Mouse (Mus musculus) midbrain, embryonic 16.5 days (tissue): ENCODE measurements at regions not wholly inside any gene's neighbourhood (a gene's known extent, or its start where the extent isn't known, plus 50 kb on each side); places are given as distances from the start of the nearest gene placed in this dataset.

Experiments used
- ATAC-seq: fragments of 200-750 bp; cut with Nextera tagmentation; 2 replicates; pipeline ENCODE4 v1.8.0; 2017; ENCODE audit warnings: moderate TSS enrichment
- H3K27ac ChIP-seq: fragments of 300-500 bp; sonication (generic); 2 replicates; pipeline ENCODE4 v1.5.1; 2014; ENCODE audit warnings: mild to moderate bottlenecking, low read length, mixed read lengths
- H3K27me3 ChIP-seq: fragments of 300-500 bp; sonication (generic); 2 replicates; pipeline ENCODE4 v1.6.1; 2014; ENCODE audit warnings: low read depth, low read length, mixed read lengths; ENCODE audit not compliant: control insufficient read depth, insufficient read depth
- H3K36me3 ChIP-seq: fragments of 300-500 bp; sonication (generic); 2 replicates; pipeline ENCODE4 v1.6.1; 2014; ENCODE audit warnings: mild to moderate bottlenecking, low read length, moderate library complexity, mixed read lengths; ENCODE audit not compliant: control insufficient read depth, insufficient read depth
- H3K4me1 ChIP-seq: fragments of 300-500 bp; sonication (generic); 2 replicates; pipeline ENCODE4 v1.6.1; 2014; ENCODE audit warnings: mild to moderate bottlenecking, low read length, mixed read lengths; ENCODE audit not compliant: control insufficient read depth, insufficient read depth
- H3K4me2 ChIP-seq: fragments of 300-500 bp; sonication (generic); 2 replicates; pipeline ENCODE4 v1.6.1; 2014; ENCODE audit warnings: mild to moderate bottlenecking, low read length, mixed read lengths
- H3K4me3 ChIP-seq: fragments of 300-500 bp; sonication (generic); 2 replicates; pipeline ENCODE4 v1.5.1; 2014; ENCODE audit warnings: low read depth, mild to moderate bottlenecking, low read length, moderate library complexity, mixed read lengths
- H3K9ac ChIP-seq: fragments of 300-500 bp; sonication (generic); 2 replicates; pipeline ENCODE4 v1.6.1; 2014; ENCODE audit warnings: low read depth, low read length, mixed read lengths
- H3K9me3 ChIP-seq: fragments of 300-500 bp; sonication (generic); replicated peaks from 2 replicates; pipeline ENCODE4 v1.6.1; 2014; ENCODE audit warnings: mild to moderate bottlenecking, low read length, mixed read lengths; ENCODE audit not compliant: control insufficient read depth, poor library complexity, severe bottlenecking
- WGBS: fragments of 180-500 bp; shearing (Covaris S2); extraction: QIAGEN DNeasy Blood & Tissue Kit; methylation state at CpG from one replicate; pipeline ENCODE4 v1.1.7; 2014; 5-methylcytosine and 5-hydroxymethylcytosine counted together

DNA sequence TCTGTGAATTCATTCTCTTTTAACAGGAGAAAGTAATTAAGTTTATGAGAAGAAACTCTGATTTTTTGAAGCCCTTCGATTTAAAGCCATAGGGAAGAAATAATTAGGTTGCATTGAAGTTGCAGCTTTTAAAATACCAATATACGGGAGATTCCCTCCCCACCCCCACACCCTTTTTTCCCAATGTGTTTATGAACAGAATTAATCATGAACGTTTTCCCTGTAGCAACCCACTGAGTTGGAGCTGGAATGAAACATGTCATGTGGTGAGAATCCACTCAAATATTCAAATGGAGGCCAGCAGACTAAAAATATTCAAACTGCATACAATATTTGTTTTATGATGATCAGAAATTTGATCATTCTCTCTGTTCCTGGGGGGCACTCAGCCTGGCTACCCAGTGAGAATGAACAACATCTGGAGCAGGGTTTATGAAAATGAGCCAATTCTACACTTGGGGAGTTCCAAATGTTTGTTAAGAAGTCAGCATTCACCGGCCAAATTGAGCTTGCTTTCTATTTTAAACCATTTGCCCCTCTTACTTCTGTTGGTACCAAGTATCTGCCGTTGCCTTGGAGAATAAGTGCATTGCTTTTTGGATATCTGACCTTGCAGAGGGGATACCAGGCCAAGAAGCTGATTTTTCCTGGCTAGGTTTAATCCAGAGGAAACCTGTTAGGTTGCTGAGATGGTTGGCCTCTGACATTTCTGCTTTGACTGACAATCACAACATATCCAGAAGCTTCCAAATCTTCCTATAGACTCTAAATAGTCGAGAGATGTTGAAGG lies 127.8 kb upstream of the Arhgap20 start:
- H3K27me3 ChIP-seq, result no peaks in the 10 kb centered on the region
- no peaks in the 10 kb centered on the region for H3K36me3 ChIP-seq
- H3K4me2 ChIP-seq, result no peak overlapping the region
- no peaks in the 10 kb centered on the region for H3K9me3 ChIP-seq
- WGBS, result 39% methylated on average over 6 of the region's 6 CpGs
- H3K27ac ChIP-seq, result peak overlapping the region; percentile 6; the same call in 1 of the 2 replicates
- peak; percentile 66; the same call in 1 of the 2 replicates for ATAC-seq
- H3K4me3 ChIP-seq, result no peak overlapping the region
- peaks cover 11% of the 10 kb centered on the region for H3K4me1 ChIP-seq
- H3K9ac ChIP-seq, result no peak overlapping the region

DNA sequence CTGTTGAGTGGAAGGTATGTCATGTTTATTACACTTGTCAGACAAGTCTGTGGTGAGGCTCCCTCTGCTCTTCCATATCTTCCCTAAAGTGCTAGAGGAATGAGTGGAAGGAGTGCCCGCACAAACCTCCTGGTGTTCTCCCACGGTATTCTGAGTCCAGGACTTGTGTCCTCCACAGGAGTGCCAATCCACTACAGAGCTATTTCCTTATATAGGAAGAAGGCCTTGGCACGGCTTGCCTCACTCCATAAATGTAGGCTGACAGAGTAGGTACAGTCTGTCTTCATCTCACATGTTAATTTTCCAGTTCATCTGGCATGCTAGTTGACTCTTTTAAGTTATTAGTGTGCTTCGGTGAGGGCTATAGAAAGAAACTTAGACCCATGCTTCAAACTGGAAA lies 123.4 kb upstream of the Arhgap20 start:
- WGBS, result 80% methylated on average over 4 of the region's 4 CpGs
- Histone ChIP-seq H3K9ac (no peak overlapping the region), H3K27ac (no peak overlapping the region)

DNA sequence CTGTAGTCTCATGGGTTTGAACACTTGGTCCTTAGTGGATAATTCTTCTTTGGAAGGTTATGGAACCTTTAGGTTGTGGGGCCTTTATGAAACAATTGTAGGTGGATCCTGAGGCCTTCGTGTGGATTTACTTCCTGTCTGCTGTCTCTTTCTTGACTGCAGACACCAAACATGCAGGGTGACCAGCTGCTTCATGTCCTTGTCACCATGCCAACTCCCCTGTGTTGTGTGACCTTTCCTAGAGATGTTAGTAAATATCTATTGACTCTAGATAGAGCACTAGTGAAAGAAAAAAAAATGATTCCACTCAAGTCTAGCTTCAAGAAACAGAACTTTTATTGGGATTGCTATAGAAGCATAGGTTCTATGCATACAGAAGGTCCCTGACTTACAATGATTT lies 119.7 kb upstream of the Arhgap20 start:
- no peaks in the 10 kb centered on the region for H3K36me3 ChIP-seq
- H3K27ac ChIP-seq, result no peak overlapping the region
- no peak for ATAC-seq
- no peak overlapping the region for H3K4me3 ChIP-seq
- H3K4me1 ChIP-seq, result no peaks in the 10 kb centered on the region
- H3K4me2 ChIP-seq, result no peak overlapping the region
- no peak overlapping the region for H3K9ac ChIP-seq
- H3K27me3 ChIP-seq, result no peaks in the 10 kb centered on the region
- H3K9me3 ChIP-seq, result no peaks in the 10 kb centered on the region
- WGBS, result 67% methylated on average over 1 of the region's 1 CpGs

More for the DNA sequence above, 123.4 kb upstream of the Arhgap20 start:
- peaks cover 6% of the 10 kb centered on the region for H3K4me1 ChIP-seq
- H3K9me3 ChIP-seq, result no peaks in the 10 kb centered on the region
- ATAC-seq, result no peak
- H3K4me3 ChIP-seq, result no peak overlapping the region
- H3K36me3 ChIP-seq, result no peaks in the 10 kb centered on the region
- H3K4me2 ChIP-seq, result no peak overlapping the region
- H3K27me3 ChIP-seq, result no peaks in the 10 kb centered on the region

DNA sequence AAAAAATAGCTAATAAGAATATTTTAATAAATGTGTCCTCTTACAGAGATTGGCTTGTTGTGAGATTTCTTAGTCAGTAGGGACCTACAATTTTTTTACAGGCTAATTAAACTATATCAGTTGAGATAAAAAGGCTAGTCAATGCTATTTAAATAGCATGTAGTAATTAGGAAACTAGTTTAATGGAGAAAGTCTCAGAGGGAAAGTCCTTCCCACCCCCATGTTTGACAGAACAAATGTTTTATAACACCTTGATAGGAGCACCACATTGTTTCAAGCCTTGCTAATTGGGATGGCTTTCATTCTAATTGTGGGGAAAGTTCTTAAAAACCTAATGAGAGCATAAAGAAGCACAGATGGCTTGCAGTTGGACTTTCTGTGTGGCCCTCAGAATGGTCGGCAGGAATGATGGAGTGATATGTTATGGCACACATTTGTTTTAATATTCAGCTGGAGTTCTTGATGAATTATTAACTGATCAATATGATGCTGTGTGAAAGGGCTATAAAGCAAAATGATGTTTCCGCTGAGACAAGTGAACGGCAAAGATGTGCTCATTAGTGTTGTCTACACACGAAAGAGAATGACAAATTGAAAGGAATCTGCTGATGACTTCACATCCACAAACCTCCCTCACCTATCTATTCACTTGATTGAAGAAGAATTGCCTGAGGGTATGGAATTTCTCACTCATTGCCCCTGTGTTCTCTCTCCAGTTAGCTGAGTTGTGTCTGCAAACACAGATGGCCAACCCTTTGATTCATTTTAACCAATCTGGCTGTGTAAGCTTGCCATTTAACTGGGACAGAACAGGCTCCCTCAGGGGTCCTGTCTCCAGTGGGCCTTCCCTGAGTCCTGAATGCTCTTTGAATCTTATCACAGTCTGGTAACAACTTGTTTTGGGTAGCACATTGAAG lies 111.5 kb upstream of the Arhgap20 start:
- H3K27ac ChIP-seq, result no peak overlapping the region
- no peak for ATAC-seq
- no peaks in the 10 kb centered on the region; the same call in 1 of the 2 replicates for H3K9me3 ChIP-seq
- H3K9ac ChIP-seq, result no peak overlapping the region
- H3K36me3 ChIP-seq, result no peaks in the 10 kb centered on the region
- H3K4me1 ChIP-seq, result 0 out of 2 replicates have a peak, but pooled peaks cover 4% of the 10 kb centered on the region
- 58% methylated on average over 4 of the region's 4 CpGs for WGBS
- no peak overlapping the region for H3K4me2 ChIP-seq
- no peak overlapping the region for H3K4me3 ChIP-seq
- H3K27me3 ChIP-seq, result no peaks in the 10 kb centered on the region

DNA sequence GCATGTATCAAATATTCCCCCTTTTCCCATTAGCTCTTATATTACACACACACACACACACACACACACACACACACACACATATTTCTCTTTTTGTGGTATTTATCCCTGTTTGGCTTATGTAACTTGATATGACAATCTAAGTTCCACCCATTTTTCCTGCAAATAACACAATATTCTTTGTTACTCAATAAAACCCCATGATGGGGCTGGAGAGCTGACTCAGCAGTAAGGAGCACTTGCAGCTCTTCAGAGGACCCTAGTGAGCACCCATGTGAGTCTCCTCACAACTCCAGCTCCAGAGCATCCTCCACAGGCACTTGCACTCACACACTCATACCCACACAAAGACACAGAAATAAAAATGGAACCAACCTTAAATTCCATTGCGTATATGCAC lies 110.5 kb upstream of the Arhgap20 start:
- 0 out of 2 replicates have a peak, but pooled peaks cover 4% of the 10 kb centered on the region for H3K4me1 ChIP-seq
- H3K27ac ChIP-seq, result peak overlapping the region; percentile 23
- H3K4me2 ChIP-seq, result no peak overlapping the region
- no peaks in the 10 kb centered on the region; the same call in 1 of the 2 replicates for H3K9me3 ChIP-seq
- WGBS, result 95% methylated on average over 1 of the region's 1 CpGs
- H3K27me3 ChIP-seq, result no peaks in the 10 kb centered on the region
- ATAC-seq, result peak; percentile 32; the same call in 1 of the 2 replicates
- H3K36me3 ChIP-seq, result no peaks in the 10 kb centered on the region
- no peak overlapping the region for H3K4me3 ChIP-seq
- H3K9ac ChIP-seq, result no peak overlapping the region

DNA sequence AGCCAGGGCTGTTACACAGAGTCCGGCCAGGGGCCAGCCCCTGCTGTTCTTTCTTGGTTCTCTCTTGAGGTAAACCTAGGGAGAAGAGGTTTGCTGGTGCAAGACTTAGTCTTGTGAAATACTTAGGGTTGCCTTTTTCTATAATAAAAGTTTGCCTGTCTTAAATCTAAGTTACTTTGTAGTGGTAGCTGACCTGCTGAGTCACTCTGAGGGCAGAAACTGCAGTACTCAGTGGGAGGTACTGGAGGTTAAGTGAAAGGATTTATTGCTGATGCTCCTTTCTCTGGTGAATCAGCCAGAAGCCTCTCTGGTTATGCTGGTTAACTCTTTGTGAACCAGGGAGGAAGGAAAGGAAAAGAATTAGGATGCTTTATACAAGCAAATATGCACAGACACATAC lies 107.3 kb upstream of the Arhgap20 start:
- no peak overlapping the region for H3K4me2 ChIP-seq
- 0 out of 2 replicates have a peak, but pooled peaks cover 4% of the 10 kb centered on the region for H3K4me1 ChIP-seq
- H3K27ac ChIP-seq, result no peak overlapping the region
- no peaks in the 10 kb centered on the region; the same call in 1 of the 2 replicates for H3K9me3 ChIP-seq
- no peak overlapping the region for H3K4me3 ChIP-seq
- H3K27me3 ChIP-seq, result no peaks in the 10 kb centered on the region
- H3K9ac ChIP-seq, result no peak overlapping the region
- WGBS, result 82% methylated on average over 1 of the region's 1 CpGs
- no peak for ATAC-seq
- no peaks in the 10 kb centered on the region for H3K36me3 ChIP-seq

DNA sequence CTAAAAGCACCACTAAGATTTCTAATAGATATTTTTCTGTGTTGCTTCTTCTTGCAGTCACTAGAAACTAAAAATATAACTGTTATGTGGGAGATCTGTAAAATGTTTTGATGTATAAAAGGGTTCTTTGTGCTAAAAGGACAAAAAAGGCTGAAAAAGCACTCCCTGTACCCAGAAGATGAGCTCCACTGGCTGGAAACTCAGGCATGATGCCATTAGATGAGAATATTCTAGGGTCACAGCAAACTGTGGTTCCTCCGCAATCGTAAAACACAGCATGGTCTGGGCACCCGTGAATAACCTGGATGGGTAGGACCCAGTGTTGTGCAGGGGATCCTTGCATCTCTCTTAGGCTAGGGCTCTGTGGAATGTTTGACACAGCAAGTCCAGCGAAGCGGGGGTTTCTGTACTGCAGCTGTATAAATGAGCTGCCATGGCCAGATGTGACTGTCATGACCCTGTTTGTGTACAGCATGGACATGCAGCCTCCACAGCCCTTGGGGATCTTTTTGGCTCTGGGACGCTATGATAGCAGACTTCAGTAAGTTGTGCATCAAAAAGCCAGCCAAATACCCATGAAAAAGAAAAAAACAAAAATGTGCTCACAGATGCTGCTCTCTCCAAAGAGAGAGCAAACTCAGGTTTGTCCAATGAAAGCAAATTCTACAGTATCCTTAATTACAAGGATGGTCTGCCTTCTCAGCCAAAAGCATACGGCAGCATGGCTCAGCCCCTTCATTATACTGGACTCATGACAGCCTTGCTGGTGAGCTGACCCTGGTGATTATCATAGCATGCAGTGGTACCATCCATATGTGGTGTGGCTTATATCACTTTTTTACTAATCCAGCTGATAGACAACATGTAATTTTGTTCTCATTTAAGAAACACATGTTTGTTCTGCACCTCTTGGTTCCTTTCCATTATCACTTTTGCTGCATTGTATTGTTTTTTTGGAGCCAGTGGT lies 103.9 kb upstream of the Arhgap20 start:
- Histone ChIP-seq H3K9ac (no peak overlapping the region), H3K4me1 (peaks cover 7% of the 10 kb centered on the region), H3K36me3 (no peaks in the 10 kb centered on the region), H3K4me2 (no peak overlapping the region), H3K9me3 (no peaks in the 10 kb centered on the region; the same call in 1 of the 2 replicates), H3K27ac (no peak overlapping the region), H3K4me3 (no peak overlapping the region), H3K27me3 (no peaks in the 10 kb centered on the region)
- no peak for ATAC-seq
- 81% methylated on average over 7 of the region's 7 CpGs for WGBS

DNA sequence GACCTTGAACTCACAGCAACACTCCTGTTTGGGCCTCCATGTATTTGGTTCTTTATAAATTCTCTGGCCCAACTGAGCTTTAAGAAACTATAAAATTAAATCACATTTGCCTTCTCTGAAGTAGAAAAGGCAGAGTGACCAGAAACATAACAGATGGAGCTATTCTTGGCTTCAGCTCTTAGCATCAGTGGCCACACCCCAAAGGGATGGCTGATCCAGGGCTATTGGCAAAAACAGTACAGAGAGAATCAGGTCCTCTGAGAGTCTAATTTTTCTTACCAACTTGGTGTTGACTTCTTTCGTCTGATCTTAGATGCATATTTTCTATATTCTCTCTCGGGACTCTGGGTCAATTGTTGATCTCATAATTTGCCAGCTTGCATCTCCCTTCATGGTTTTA lies 103.2 kb upstream of the Arhgap20 start:
- no peak for ATAC-seq
- WGBS, result 87% methylated on average over 2 of the region's 2 CpGs
- H3K4me1 ChIP-seq, result peaks cover 7% of the 10 kb centered on the region

More for the DNA sequence above, 103.2 kb upstream of the Arhgap20 start:
- H3K9me3 ChIP-seq, result no peaks in the 10 kb centered on the region; the same call in 1 of the 2 replicates
- no peaks in the 10 kb centered on the region for H3K27me3 ChIP-seq
- H3K27ac ChIP-seq, result no peak overlapping the region
- H3K4me2 ChIP-seq, result no peak overlapping the region
- H3K4me3 ChIP-seq, result no peak overlapping the region
- H3K9ac ChIP-seq, result no peak overlapping the region
- H3K36me3 ChIP-seq, result no peaks in the 10 kb centered on the region
